Mouse (Mus musculus) heart, postnatal 0 days (tissue): ENCODE results near the gene Cep295nl. TPM values are rescaled to one million over a fixed set of nuclear protein-coding genes. Genes with fewer than 3 reads are reported as not detected.

ENCODE experiments used
- ATAC-seq: fragments of 200-750 bp; cut with Nextera tagmentation; 2 replicates; pipeline ENCODE4 v1.8.0; 2017; ENCODE audit warnings: low read depth, moderate number of reproducible peaks, moderate library complexity; ENCODE audit not compliant: insufficient read depth
- DNase-seq: peaks from one replicate; pipeline ENCODE4 v3.0.0-alpha.2; 2016; ENCODE audit warnings: low spot score
- H3K27ac ChIP-seq: fragments of 300-500 bp; sonication (generic); 2 replicates; pipeline ENCODE4 v1.5.1; 2014; ENCODE audit warnings: low read depth, mild to moderate bottlenecking
- H3K27me3 ChIP-seq: fragments of 300-500 bp; sonication (generic); 2 replicates; pipeline ENCODE4 v1.6.1; 2014; ENCODE audit warnings: low read length, mixed read lengths; ENCODE audit not compliant: control insufficient read depth, insufficient read depth
- H3K36me3 ChIP-seq: fragments of 300-500 bp; sonication (generic); replicated peaks from 2 replicates; pipeline ENCODE4 v1.6.1; 2014; ENCODE audit warnings: low read length, mixed read lengths; ENCODE audit not compliant: control insufficient read depth, insufficient read depth
- H3K4me1 ChIP-seq: fragments of 300-500 bp; sonication (generic); 2 replicates; pipeline ENCODE4 v1.6.1; 2014; ENCODE audit warnings: antibody characterized with exemption; ENCODE audit not compliant: control insufficient read depth, insufficient read depth
- H3K4me2 ChIP-seq: fragments of 300-500 bp; sonication (generic); 2 replicates; pipeline ENCODE4 v1.6.1; 2014; ENCODE audit warnings: low read depth, mild to moderate bottlenecking, low read length, moderate library complexity
- H3K4me3 ChIP-seq: fragments of 300-500 bp; sonication (generic); 2 replicates; pipeline ENCODE4 v1.5.1; 2014; ENCODE audit warnings: low read depth, low read length
- H3K9ac ChIP-seq: fragments of 300-500 bp; sonication (generic); replicated peaks from 2 replicates; pipeline ENCODE4 v1.6.1; 2014; ENCODE audit warnings: low read depth, low read length, mixed read lengths
- H3K9me3 ChIP-seq: fragments of 300-500 bp; sonication (generic); replicated peaks from 2 replicates; pipeline ENCODE4 v1.6.1; 2016; ENCODE audit warnings: low read length; ENCODE audit not compliant: control insufficient read depth
- CTCF ChIP-seq: IDR thresholded peaks from 2 replicates; pipeline ENCODE4 v1.5.1; 2016; ENCODE audit warnings: antibody characterized with exemption, control low read depth, low read depth
- EP300 ChIP-seq: IDR thresholded peaks from 2 replicates; pipeline ENCODE4 v1.6.1; 2016; ENCODE audit warnings: antibody characterized with exemption, low read depth
- WGBS: fragments of 180-500 bp; shearing (Covaris S2); extraction: QIAGEN DNeasy Blood & Tissue Kit; methylation state at CpG from one replicate; pipeline ENCODE4 v1.1.7; 2014; 5-methylcytosine and 5-hydroxymethylcytosine counted together
- polyA plus RNA-seq: library from polyadenylated mRNA; unstranded; fragments of >200 nt; fragmentation: Nextera tagmentation; extraction: Ambion mirVana; gene quantifications from 2 replicates; pipeline ENCODE4 v1.2.1, GENCODE M21; 2015
- total RNA-seq: library from RNA; depleted of rRNA; stranded (reverse); fragments of >200 nt; gene quantifications from 2 replicates; pipeline ENCODE4 v1.2.3, GENCODE M21; 2014; ENCODE audit warnings: low replicate concordance

Gene Cep295nl
- total and polyA plus RNA-seq, 2 experiments from 2014 or later: 0.31 TPM; not detected in 1

DNA sequence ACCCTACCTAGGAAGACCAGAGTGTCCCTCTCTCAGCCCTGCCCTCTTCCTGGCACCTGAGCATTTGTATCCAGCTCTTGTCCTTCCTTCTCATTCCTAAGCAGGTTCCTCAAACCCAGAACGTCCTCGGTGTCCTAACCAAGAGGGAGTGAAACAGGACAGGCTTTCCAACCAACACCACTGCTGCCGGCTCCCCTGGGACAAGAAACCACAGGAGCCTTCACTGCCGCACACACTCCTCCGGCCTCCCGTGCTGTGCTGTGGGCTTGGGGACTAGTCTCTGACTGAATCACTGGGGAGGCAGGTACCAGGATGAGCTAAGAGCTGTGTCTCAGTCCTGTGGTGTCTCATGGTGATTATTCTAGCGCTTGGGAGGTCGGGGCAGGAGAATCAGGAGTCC is 27.4 kb upstream of the Cep295nl start:
- Histone ChIP-seq H3K27me3 (no peaks in the 10 kb centered on the region), H3K4me2 (no peak overlapping the region), H3K9me3 (0 out of 2 replicates have a peak, but pooled peaks cover 4% of the 10 kb centered on the region), H3K36me3 (no peaks in the 10 kb centered on the region), H3K9ac (no peak overlapping the region), H3K27ac (no peak overlapping the region), H3K4me1 (no peaks in the 10 kb centered on the region), H3K4me3 (no peak overlapping the region)
- DNase-seq (no peak), ATAC-seq (no peak)
- WGBS: 68% methylated on average over 8 of the region's 8 CpGs
- TF ChIP-seq EP300 (no peak), CTCF (no peak)

DNA sequence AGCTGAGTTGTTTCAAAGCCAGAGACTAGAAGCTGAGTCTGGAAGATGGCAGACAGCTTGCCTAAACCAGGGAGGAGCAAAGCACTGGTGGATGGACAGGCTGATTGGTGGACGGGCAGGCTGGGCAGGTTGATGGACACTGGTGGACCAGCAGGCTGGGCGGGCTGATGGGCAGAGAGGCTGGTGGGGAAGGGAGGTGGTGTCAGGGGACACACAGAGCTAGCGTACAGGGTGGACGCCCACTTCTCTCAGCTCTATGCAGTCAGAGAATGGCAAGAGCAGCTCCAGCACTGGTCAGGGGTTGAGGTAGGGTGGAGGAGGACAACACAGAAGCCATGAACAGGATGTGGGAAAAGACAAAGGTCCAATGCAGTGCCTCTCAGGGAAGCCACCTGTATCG is 27.0 kb upstream of the Cep295nl start:
- H3K4me2 ChIP-seq: no peak overlapping the region
- H3K36me3 ChIP-seq: no peaks in the 10 kb centered on the region
- H3K9ac ChIP-seq: no peak overlapping the region
- no peaks in the 10 kb centered on the region for H3K27me3 ChIP-seq
- 78% methylated on average over 5 of the region's 5 CpGs for WGBS
- no peak overlapping the region for H3K27ac ChIP-seq
- TF ChIP-seq EP300 (no peak), CTCF (no peak)
- ATAC-seq (no peak), DNase-seq (no peak)
- H3K4me1 ChIP-seq: no peaks in the 10 kb centered on the region
- H3K4me3 ChIP-seq: no peak overlapping the region
- H3K9me3 ChIP-seq: 0 out of 2 replicates have a peak, but pooled peaks cover 4% of the 10 kb centered on the region

DNA sequence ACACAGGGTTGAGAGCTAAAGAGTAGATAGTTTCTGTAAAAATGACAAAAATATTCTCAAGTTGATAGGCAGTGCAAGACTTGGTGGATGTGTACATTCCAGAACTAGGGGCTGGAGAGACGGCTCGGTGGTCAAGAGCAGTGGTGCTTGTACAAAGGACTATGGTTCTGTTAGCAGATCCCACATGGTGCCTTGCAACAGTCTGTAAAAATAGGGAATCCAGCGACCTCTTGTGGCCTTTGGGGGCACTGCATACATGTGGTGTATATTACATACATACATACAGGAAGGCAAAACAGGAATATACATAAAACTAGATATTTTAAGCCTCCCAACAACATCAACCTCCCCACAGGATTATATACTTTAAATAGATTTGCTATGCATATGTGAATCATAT is 26.0 kb upstream of the Cep295nl start:
- ATAC-seq (no peak), DNase-seq (no peak)

DNA sequence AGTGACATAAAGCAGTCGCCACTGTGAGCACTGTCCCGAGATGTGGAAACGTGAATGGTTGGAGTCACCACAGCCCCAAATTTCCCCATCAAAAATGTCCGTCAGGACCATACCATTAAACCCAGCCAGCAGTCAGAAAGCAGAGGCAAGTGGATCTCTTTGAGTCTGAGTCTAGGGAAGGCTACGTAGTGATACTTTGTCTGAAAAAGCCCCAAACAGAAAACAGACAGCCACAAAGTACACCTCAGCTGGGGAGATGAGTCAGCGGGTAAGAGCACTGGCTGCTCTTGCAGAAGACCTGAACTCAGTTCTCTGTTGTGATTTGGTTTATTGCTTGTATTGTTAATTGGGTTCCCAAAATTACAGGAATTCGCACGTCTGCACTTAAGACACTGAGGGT is 24.3 kb upstream of the Cep295nl start:
- Histone ChIP-seq H3K4me1 (peaks cover 13% of the 10 kb centered on the region), H3K9me3 (0 out of 2 replicates have a peak, but pooled peaks cover 4% of the 10 kb centered on the region), H3K9ac (no peak overlapping the region), H3K4me3 (no peak overlapping the region), H3K4me2 (no peak overlapping the region), H3K27me3 (no peaks in the 10 kb centered on the region), H3K27ac (no peak overlapping the region), H3K36me3 (no peaks in the 10 kb centered on the region)
- WGBS: 67% methylated on average over 8 of the region's 8 CpGs
- ATAC-seq (no peak), DNase-seq (no peak)
- no peak for TF ChIP-seq CTCF
- no peak for TF ChIP-seq EP300

More for the DNA sequence above, 26.0 kb upstream of the Cep295nl start:
- Histone ChIP-seq H3K27me3 (no peaks in the 10 kb centered on the region), H3K4me1 (peaks cover 7% of the 10 kb centered on the region), H3K9ac (no peak overlapping the region), H3K36me3 (no peaks in the 10 kb centered on the region), H3K27ac (no peak overlapping the region), H3K4me2 (no peak overlapping the region), H3K4me3 (no peak overlapping the region), H3K9me3 (0 out of 2 replicates have a peak, but pooled peaks cover 4% of the 10 kb centered on the region)
- TF ChIP-seq EP300 (no peak), CTCF (0 out of 2 replicates have a peak, but pooled peaks have one; percentile 28)
- WGBS: 65% methylated on average over 3 of the region's 3 CpGs

DNA sequence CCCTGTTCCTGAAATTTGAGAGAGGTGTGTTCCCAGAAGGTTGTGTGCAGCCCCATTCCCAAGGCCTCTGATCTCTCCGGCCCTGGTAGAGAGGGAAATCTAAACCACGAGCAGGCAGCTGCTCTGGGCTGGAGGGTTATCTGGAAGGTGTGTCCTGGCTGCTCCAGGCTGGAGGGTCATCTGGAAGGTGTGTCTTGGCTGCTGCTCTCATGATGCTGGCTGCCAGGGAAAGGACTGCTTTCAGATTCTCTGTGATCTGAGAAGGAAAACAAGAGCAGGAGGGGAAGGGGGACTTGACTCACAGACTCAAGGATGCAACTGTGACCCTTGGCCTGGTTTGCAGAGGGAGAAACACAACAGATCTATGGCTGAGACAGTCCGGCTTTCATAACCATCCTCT is 23.8 kb upstream of the Cep295nl start:
- H3K4me2 ChIP-seq: no peak overlapping the region

DNA sequence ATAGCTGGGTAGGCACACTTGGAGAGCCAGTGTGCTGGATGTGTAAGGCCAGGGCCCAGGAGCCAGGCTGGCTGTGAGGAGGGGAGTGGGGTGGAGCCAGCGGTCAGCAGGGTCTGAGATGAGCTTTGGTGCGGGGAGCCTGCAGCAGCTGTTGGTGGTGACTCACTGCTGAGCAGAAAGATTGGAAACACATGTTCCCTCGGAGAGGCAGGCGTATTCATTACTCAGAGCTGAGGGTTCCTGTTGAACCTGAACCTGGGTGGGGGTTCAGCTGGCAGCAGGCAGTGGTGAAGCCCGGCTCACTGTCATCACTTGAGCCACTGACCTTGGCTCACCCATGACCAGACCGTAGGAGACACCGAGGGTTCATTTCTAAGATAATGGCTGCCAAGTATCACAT is 22.9 kb upstream of the Cep295nl start:
- H3K4me2 ChIP-seq: no peak overlapping the region
- ATAC-seq (peak; percentile 21), DNase-seq (peak; percentile 72)
- H3K9ac ChIP-seq: no peak overlapping the region
- H3K9me3 ChIP-seq: 0 out of 2 replicates have a peak, but pooled peaks cover 4% of the 10 kb centered on the region
- peak overlapping the region; percentile 52 for H3K27ac ChIP-seq
- peaks cover 21% of the 10 kb centered on the region for H3K4me1 ChIP-seq
- no peak overlapping the region for H3K4me3 ChIP-seq
- H3K27me3 ChIP-seq: no peaks in the 10 kb centered on the region
- 54% methylated on average over 7 of the region's 7 CpGs for WGBS
- no peak for TF ChIP-seq CTCF
- no peak for TF ChIP-seq EP300
- no peaks in the 10 kb centered on the region for H3K36me3 ChIP-seq

More for the DNA sequence above, 23.8 kb upstream of the Cep295nl start:
- TF ChIP-seq CTCF (no peak), EP300 (no peak)
- Histone ChIP-seq H3K27ac (no peak overlapping the region), H3K9ac (no peak overlapping the region), H3K4me1 (peaks cover 13% of the 10 kb centered on the region), H3K9me3 (0 out of 2 replicates have a peak, but pooled peaks cover 4% of the 10 kb centered on the region), H3K4me3 (no peak overlapping the region), H3K27me3 (no peaks in the 10 kb centered on the region), H3K36me3 (no peaks in the 10 kb centered on the region)
- DNase-seq (no peak), ATAC-seq (no peak)
- 43% methylated on average over 3 of the region's 3 CpGs for WGBS
